Mouse (Mus musculus): ENCODE results near the gene Ptpn14.
"Not testable (repeated sequence)": the region's sequence is repeated elsewhere in the genome, so short reads cannot be mapped to it uniquely, and the experiment has no call there.

Gene Ptpn14

DNA sequence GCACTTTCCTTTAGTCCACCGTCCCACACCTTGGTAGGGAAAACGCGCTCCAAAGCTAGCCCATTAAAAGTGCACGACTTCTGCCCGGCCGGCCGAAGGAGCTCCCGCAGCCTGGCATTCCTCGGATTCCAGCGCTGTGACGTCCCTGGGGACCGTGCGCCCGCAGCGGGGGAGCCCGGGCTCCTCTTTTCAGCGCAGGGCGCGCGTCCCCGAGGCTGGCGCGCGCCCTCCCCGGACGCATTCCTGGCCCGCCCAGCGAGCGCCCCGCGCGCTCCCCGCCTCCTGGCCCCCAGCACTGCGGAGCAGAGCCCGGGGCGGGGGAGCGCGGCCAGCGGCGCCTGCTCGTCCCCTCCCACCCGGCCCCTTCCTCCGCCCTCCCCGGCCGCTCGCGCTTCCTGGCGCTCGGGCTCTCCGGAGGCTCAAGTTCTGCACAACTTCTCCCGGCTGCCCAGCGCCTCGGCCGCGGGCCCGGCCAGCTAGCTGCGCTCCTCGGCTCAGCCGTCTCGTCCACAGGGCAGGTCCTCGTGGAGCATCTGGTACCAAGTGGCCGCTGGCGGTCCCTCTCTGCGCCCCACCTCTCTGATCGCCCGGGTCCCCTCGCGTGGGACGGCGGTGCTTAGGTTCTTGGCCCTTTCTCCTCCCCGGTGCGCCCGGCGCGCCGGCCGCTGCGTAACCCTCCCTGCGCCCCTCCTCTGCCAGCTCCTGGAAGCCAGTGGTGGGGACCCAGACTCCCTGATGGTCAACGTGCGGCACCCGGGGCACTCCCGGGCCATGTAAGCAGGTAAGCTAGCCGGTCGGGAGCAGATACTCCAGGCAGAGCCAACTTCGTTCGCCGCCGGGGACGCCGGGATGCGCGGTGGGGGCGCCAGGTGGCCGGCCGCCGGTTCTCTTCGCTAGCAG, at the start of gene Ptpn14:
Gene Ptpn14 (plus strand): TSS at position 385 of the 900 bp plus-strand sequence.
- DNase-seq (ENCODE audit: extremely low read depth, insufficient read length, low spot score): peak; percentile 98

DNA sequence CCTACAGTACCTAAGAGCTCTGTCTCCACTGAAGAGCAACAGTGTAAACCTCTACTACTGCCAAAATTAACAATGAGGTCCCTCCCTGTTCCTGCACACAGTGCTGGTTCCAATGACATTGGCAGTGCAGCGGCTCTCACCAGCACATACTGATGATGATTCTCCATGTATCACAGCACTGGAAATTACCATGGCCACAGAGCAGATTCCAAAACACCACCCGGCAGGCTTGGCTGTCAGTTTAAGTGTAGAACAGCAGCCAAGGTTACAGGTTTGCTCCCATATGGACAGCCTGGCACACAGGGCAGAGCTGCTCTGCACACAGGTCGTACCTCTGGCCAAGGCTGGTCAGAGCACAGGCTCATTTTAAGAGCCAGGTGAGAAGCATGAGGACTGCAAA, 48.5 kb upstream of the Ptpn14 start:
- no peak for DNase-seq (ENCODE audit: extremely low read depth, insufficient read length, low spot score)

GRCm38 (mm10) chr1:189684786-189685415, 43.2 kb upstream of the Ptpn14 start:
- no peak for DNase-seq (ENCODE audit: extremely low read depth, insufficient read length, low spot score)

DNA sequence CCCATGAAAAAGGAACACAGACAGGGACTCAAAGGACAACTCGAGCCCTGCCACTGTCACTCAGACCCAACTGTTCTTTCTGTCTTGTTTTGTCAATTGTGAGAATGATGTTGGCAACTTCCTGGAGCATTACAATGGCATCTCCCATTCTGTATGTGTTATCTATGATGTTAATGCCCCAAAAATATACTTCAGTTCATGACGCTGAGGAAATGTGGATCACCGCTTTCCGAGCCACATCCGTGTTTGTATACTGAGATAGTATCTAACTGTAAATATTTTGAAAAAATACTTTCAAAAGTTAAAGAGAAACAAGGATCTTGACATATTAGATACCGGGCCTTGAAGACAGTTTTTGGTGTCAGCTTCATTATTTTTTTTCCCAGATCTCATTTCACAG, 42.0 kb upstream of the Ptpn14 start:
- no peak for DNase-seq (ENCODE audit: extremely low read depth, insufficient read length, low spot score)

DNA sequence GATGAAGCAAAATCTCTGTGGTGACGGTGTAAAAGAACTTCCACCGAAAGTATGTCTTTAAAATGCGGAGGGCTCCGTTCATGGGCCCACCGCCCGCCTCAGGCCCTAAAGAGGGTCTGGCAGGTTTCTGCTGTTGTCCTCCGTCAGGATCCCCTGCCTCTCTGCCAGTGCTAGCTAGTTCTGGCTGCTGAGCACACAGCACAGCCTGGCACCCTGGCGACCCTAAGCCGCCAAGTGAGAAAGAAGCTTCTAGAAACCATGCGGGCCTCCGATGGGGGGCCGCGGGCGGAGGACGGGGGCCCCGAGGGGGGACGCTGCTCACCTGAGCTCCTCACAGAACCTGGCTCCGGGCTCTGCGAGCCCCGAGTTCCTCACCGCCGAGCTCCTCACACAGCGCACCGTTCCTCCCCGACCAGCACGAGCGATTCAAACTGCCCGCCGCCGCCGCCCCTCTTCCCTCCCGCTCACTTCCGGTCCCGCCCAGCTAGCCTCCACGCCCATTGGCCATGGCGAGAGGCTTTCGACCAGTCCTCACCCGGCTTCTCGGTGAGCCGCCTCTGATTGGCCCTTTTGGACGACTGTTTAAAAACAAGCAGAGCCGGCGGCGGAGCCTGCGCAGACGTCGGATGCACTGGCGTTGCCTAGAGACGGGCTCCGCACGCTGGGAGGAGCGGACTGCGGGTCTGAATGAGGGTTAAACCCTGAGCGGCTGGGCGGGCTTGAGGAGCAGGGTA, 40.2 kb upstream of the Ptpn14 start, which contains the start of gene Cenpf:
Gene Cenpf (minus strand): TSS at position 433 of the 734 bp plus-strand sequence.
- peak; percentile 98 for DNase-seq (ENCODE audit: extremely low read depth, insufficient read length, low spot score)

- no peak for DNase-seq (ENCODE audit: extremely low read depth, insufficient read length, low spot score)
These were observed 39.7 kb upstream of the Ptpn14 start for GRCm38 (mm10) chr1:189688388-189688750.

GRCm38 (mm10) chr1:189689050-189689833, 38.8 kb upstream of the Ptpn14 start:
- no peak for DNase-seq (ENCODE audit: extremely low read depth, insufficient read length, low spot score)

DNA sequence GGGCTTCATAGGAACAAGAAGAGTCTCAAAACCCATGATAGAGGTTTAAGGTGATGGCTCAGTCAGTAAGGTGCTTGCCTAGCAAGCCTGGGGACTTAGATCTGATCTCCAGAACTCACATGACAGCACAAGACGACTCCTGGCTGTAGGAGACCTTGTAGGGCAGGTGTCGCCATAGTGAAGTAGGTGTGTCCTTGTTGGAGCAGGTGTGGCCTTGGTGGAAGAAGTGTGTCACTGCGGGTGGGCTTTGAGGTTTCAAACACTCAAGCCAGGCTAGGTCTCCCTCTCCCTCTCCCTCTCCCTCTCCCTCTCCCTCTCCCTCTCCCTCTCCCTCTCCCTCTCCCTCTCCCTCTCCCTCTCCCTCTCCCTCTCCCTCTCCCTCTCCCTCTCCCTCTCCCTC, 35.6 kb upstream of the Ptpn14 start:
- DNase-seq (ENCODE audit: extremely low read depth, insufficient read length, low spot score): not testable (repeated sequence)

DNA sequence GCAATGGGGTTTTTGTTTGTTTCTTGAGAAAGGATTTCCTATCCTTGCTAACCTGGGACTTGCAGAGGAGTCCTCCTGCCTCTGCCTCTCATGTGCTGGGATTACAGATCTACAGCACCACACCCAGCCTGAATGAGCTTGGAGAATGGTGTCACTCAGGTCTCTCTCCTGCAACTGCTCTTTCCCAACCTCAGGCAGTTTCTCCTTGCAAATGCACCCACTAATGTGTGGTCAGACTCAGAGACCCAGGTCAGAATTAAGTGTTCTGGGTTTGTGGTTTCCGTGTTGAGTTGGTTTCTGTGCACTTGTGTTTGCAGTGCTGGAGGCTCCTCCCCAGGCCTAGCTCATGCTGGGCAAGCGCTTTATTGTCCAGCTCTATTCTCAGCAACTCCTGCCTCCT, 33.7 kb upstream of the Ptpn14 start:
- no peak for DNase-seq (ENCODE audit: extremely low read depth, insufficient read length, low spot score)

DNA sequence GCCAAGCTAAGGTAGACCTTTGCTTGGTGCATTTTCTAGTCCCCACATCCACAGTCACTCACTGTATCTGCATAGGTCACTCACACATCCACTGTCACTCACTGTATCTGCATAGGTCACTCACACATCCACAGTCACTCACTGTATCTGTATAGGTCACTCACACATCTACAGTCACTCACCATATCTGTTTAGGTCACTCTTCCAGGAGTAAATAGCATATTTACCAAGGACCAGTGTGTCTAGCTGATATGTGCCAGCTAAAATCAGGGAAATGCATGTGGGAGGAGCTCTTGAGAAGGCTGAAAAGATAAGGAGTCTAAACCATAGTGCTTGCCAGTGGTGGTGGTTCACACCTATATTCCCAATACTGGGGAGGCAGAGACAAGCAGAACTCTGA, 32.7 kb upstream of the Ptpn14 start:
- DNase-seq (ENCODE audit: extremely low read depth, insufficient read length, low spot score): no peak

GRCm38 (mm10) chr1:189698416-189698815, 29.7 kb upstream of the Ptpn14 start:
- no peak for DNase-seq (ENCODE audit: extremely low read depth, insufficient read length, low spot score)

DNA sequence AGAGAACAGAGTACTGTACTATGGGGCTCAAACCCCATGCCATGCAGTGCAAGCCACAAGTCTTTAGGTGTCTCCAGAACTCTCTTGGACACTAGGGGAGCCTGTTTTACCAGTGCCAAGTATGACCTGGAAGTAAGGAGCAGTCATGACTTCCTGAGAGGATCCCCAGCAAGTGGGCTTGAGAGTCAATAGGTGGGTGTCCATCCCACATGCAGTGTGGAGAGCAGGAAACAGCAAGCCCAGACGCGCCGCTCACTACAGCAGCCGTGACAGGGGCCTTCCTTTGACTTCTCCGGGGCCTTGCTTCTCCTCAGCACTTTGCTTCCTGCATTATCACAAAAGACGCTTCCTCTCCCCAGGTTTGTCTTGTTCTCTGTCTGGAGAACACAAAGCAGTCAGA, 27.9 kb upstream of the Ptpn14 start:
- DNase-seq (ENCODE audit: extremely low read depth, insufficient read length, low spot score): no peak

DNA sequence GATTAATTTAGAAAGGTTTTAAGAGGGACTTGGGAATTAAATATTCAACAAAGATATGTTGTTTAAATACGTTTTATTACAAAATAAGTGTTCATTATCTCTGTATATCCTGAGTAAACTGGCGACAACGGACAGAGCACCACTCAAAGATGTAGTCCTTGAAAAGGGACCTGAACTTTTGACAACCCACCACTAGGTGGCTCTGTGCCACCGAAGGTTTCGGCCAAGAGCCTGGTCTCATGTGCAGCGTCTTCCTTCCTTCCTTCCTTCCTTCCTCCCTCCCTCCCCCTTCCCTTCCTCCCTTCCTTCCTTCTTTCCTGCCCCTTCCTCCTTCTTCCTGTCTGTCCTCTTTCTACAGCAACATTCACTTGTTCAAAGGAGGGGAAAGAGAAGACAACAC, 27.1 kb upstream of the Ptpn14 start:
- peak; percentile 29 for DNase-seq (ENCODE audit: extremely low read depth, insufficient read length, low spot score)

DNA sequence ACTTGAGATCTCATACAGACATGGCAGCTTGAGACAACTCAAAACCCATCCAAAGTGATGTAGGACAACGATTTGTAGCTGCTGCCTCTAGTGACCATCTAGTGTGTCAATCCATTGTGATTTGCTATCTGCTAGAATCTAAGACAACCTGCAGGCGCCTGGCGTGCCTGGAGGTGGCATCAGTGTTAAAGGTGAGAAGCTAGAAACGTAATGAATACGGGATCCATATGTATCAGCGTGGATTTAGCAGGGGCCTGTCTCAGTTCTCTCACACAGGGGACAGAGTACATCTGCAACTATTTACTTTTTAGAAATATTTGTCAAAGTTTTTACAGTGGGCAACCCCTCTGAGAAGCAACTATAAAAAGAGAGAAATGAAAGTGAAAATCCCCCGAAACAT, 24.9 kb upstream of the Ptpn14 start:
- DNase-seq (ENCODE audit: extremely low read depth, insufficient read length, low spot score): no peak

- DNase-seq (ENCODE audit: extremely low read depth, insufficient read length, low spot score): no peak
These were observed 24.5 kb upstream of the Ptpn14 start for GRCm38 (mm10) chr1:189703591-189703990.

DNA sequence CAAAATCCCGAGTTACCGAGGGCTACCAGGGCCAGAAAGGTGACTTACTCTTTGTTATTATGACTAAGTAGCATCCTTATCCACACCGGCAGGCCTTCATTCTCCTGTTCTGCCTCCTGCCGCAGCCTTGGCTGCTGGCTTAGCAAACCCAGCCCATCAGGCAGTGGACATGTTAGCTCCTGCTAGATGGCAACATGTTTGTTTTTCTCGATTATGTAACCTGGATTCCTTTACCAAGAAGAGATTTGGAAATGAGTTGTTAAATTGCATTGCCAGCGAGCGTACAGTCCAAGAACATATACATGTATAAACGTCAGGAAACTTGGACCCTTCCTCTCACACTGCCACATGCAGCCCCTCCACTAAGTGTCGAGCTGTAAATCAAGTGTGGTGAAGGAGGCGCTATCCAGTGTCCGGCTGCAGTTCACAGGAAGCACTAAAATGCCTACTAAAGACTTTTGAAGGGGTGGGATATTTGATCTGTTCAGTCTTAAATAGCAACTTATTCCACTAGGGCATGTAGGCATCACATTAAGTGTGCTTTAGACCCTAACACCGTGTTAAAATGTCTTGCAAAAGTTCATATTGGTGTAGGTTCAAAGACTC, 21.9 kb upstream of the Ptpn14 start:
- no peak for DNase-seq (ENCODE audit: extremely low read depth, insufficient read length, low spot score)

GRCm38 (mm10) chr1:189707014-189707413, 21.1 kb upstream of the Ptpn14 start:
- no peak for DNase-seq (ENCODE audit: extremely low read depth, insufficient read length, low spot score)

GRCm38 (mm10) chr1:189707419-189707818, 20.6 kb upstream of the Ptpn14 start:
- DNase-seq (ENCODE audit: extremely low read depth, insufficient read length, low spot score): no peak

DNA sequence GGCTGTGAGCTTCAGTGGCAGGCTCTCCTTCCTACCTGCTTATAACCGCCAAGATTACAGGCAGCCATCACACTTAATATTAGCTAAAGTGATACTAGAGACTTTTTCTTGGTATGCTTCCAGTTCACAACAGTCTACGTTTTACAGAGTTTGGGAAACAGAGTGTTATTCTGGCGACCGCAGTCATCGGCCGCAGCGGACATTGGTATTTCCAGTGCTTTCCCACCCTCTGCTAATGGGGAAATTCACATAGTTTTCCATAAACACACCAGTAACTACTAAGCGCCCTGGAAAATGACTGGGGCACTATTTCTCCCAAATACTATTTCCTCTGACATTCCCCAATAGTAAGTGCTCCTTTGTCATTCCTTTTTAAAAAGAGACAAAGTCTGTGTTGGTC, 19.1 kb upstream of the Ptpn14 start:
- DNase-seq (ENCODE audit: extremely low read depth, insufficient read length, low spot score): no peak
